Mouse (Mus musculus): ENCODE measurements around the gene Utp4.

DNA sequence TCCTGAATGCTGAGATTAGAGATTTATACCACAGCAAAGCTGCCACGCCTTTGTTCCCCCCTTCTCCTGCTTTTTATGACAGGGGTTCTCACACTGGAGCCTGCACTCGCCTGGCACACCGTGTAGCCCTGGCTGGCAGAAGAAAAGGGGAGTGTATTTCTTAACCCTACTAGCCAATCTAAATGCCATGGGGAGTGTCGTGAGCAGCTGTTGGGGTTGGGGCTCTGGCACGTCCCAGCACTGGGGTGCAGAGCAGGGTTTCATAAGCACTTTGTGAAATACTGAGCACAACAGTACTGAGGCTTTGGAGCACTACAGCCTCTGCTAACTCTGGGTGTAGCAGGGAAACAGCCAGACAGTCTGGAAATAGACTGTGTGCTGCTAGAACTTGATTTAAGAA is 6.0 kb downstream of the Utp4 start:
- no peak for TF ChIP-seq CTCF (IDR thresholded peaks at IDR 0.05; ENCODE audit: low read depth)
- no peak for TF ChIP-seq EP300 (IDR thresholded peaks at IDR 0.05; ENCODE audit: low read depth)
